ENCODE assay signal across 8 mouse cellular contexts in genomic region chr13:40606405-40607271, GRCm38 (mm10).
DNase-seq lines count a peak whose midpoint lies in the region; ATAC-seq lines count a peak whose summit lies in the region.

No protein-coding gene starts in this region.

- 0 out of 2 replicates have a peak overlapping the region, but pooled peaks have one; percentile 18 for H3K4me3 ChIP-seq in heart, embryonic 11.5 days (ENCODE audit: low read depth, low read length)
- peak overlapping the region; percentile 43 for H3K4me3 ChIP-seq in embryonic facial prominence, embryonic 10.5 days
- H3K4me3 ChIP-seq in hindbrain, embryonic 11.5 days (ENCODE audit: low read depth, low read length): peak overlapping the region; percentile 10; the same call in 1 of the 2 replicates
- H3K4me3 ChIP-seq in neural tube, embryonic 11.5 days (ENCODE audit: low read depth, low read length): no peak overlapping the region

- no peak for DNase-seq in heart, adult 9 months (ENCODE audit: low spot score in 2 of 2)
- DNase-seq in embryonic facial prominence, embryonic 10.5 days (ENCODE audit: low spot score): peak; percentile 56
- DNase-seq in hindbrain, embryonic 11.5 days (ENCODE audit: low spot score): no peak
- peak; percentile 40 to 55 for DNase-seq in layer of hippocampus, postnatal 36 days
- peak; percentile 65 for DNase-seq in neural tube, embryonic 11.5 days (ENCODE audit: low spot score)
- no peak for DNase-seq in thymus, postnatal 10 days (ENCODE audit: low spot score in 2 of 2)
- DNase-seq in adipocyte (ENCODE audit: low spot score): no peak

- no peaks in the 10 kb centered on the region for H3K4me1 ChIP-seq in heart, embryonic 11.5 days (ENCODE audit: control insufficient read depth, insufficient read depth, low read length)
- peaks cover 19% of the 10 kb centered on the region for H3K4me1 ChIP-seq in embryonic facial prominence, embryonic 10.5 days
- no peaks in the 10 kb centered on the region for H3K4me1 ChIP-seq in hindbrain, embryonic 11.5 days (replicated peaks; ENCODE audit: control insufficient read depth, insufficient read depth, low read length)
- H3K4me1 ChIP-seq in neural tube, embryonic 11.5 days (ENCODE audit: control insufficient read depth, insufficient read depth, low read length): no peaks in the 10 kb centered on the region

- 52% methylated on average over 25 of the region's 25 CpGs for WGBS in heart, embryonic 11.5 days (ENCODE audit: insufficient replicate concordance)
- WGBS in embryonic facial prominence, embryonic 10.5 days: 50% methylated on average over 25 of the region's 25 CpGs
- WGBS in hindbrain, embryonic 11.5 days: 36% methylated on average over 25 of the region's 25 CpGs
- 41% methylated on average over 25 of the region's 25 CpGs for WGBS in neural tube, embryonic 11.5 days

- H3K9me3 ChIP-seq in heart, embryonic 11.5 days (replicated peaks; ENCODE audit: control insufficient read depth, low read length): no peaks in the 10 kb centered on the region
- H3K9me3 ChIP-seq in embryonic facial prominence, embryonic 10.5 days: no peaks in the 10 kb centered on the region
- no peaks in the 10 kb centered on the region for H3K9me3 ChIP-seq in hindbrain, embryonic 11.5 days (ENCODE audit: control insufficient read depth, low read length)
- H3K9me3 ChIP-seq in neural tube, embryonic 11.5 days (ENCODE audit: control insufficient read depth, low read length): no peaks in the 10 kb centered on the region

- H3K27ac ChIP-seq in heart, embryonic 11.5 days (ENCODE audit: low read depth, low read length): no peak overlapping the region
- H3K27ac ChIP-seq in embryonic facial prominence, embryonic 10.5 days (replicated peaks): peak overlapping the region; percentile 48; the same call in 1 of the 2 replicates
- no peak overlapping the region for H3K27ac ChIP-seq in hindbrain, embryonic 11.5 days (ENCODE audit: low read depth, low read length)
- H3K27ac ChIP-seq in neural tube, embryonic 11.5 days (ENCODE audit: low read depth, low read length): no peak overlapping the region

- H3K36me3 ChIP-seq in heart, embryonic 11.5 days (ENCODE audit: control insufficient read depth, insufficient read depth, low read length): no peaks in the 10 kb centered on the region
- no peaks in the 10 kb centered on the region for H3K36me3 ChIP-seq in embryonic facial prominence, embryonic 10.5 days (replicated peaks)
- H3K36me3 ChIP-seq in hindbrain, embryonic 11.5 days (ENCODE audit: control insufficient read depth, insufficient read depth, low read length): no peaks in the 10 kb centered on the region
- no peaks in the 10 kb centered on the region for H3K36me3 ChIP-seq in neural tube, embryonic 11.5 days (ENCODE audit: control insufficient read depth, insufficient read depth, low read length)

- peak overlapping the region; percentile 57 for H3K4me2 ChIP-seq in heart, embryonic 11.5 days
- H3K4me2 ChIP-seq in hindbrain, embryonic 11.5 days (replicated peaks; ENCODE audit: low read depth, low read length): peak overlapping the region; percentile 25
- H3K4me2 ChIP-seq in neural tube, embryonic 11.5 days (ENCODE audit: low read depth): peak overlapping the region; percentile 19

- ATAC-seq in heart, embryonic 11.5 days (replicated peaks; ENCODE audit: insufficient number of reproducible peaks, low FRiP score, low TSS enrichment): no peak
- peak; percentile 68 for ATAC-seq in hindbrain, embryonic 11.5 days (ENCODE audit: low FRiP score)
- 0 out of 2 replicates have a peak, but pooled peaks have one; percentile 41 for ATAC-seq in neural tube, embryonic 11.5 days (ENCODE audit: insufficient read depth, low FRiP score, low TSS enrichment)

- no peaks in the 10 kb centered on the region for H3K27me3 ChIP-seq in heart, embryonic 11.5 days (ENCODE audit: control insufficient read depth, insufficient read depth, low read length)
- H3K27me3 ChIP-seq in embryonic facial prominence, embryonic 10.5 days (replicated peaks; ENCODE audit: low read depth, poor library complexity, severe bottlenecking): peaks cover 6% of the 10 kb centered on the region
- no peaks in the 10 kb centered on the region for H3K27me3 ChIP-seq in hindbrain, embryonic 11.5 days (ENCODE audit: control insufficient read depth, insufficient read depth, low read length)
- H3K27me3 ChIP-seq in neural tube, embryonic 11.5 days (ENCODE audit: control insufficient read depth, insufficient read depth, low read length): no peaks in the 10 kb centered on the region

- no peak overlapping the region for H3K9ac ChIP-seq in heart, embryonic 11.5 days (ENCODE audit: low read depth, low read length)
- H3K9ac ChIP-seq in hindbrain, embryonic 11.5 days (ENCODE audit: low read depth, low read length): 0 out of 2 replicates have a peak overlapping the region, but pooled peaks have one; percentile 19
- no peak overlapping the region for H3K9ac ChIP-seq in neural tube, embryonic 11.5 days (ENCODE audit: low read length)

Comparison
In these comparisons a context has a peak if more than half of its experiments do, and no peak if none do; other contexts are left out.
1. DNase-seq: peak in embryonic facial prominence, embryonic 10.5 days (single experiment), layer of hippocampus, postnatal 36 days (2 of 2) and neural tube, embryonic 11.5 days (single experiment); none in heart, adult 9 months (0 of 2), hindbrain, embryonic 11.5 days (single experiment), thymus, postnatal 10 days (0 of 2) and adipocyte (single experiment).
2. Peak in every context shown above with its lines, with median percentiles within 50 percentile points of each other: H3K4me2 ChIP-seq.